Mouse (Mus musculus): Measurements from ENCODE around the gene Atp2c1. TPM values are rescaled to one million over a fixed set of nuclear protein-coding genes. Genes with fewer than 3 reads are reported as not detected.

The Atp2c1 gene
- polyA plus RNA-seq, 1 experiment from 2014 or later: 65.8 TPM

GRCm38 (mm10) chr9:105376954-105377530, 150.1 kb downstream of the Atp2c1 start:
- H3K9me3 ChIP-seq: no peaks in the 10 kb centered on the region
- no peak overlapping the region for H3K4me3 ChIP-seq
- H3K27me3 ChIP-seq (ENCODE audit: insufficient read depth, poor library complexity, severe bottlenecking): no peaks in the 10 kb centered on the region
- peak; percentile 66 for DNase-seq (ENCODE audit: low spot score)
- 72% methylated on average over 7 of the region's 7 CpGs for WGBS
- no peak overlapping the region for H3K27ac ChIP-seq
- H3K36me3 ChIP-seq: no peaks in the 10 kb centered on the region
- no peaks in the 10 kb centered on the region for H3K4me1 ChIP-seq

DNA sequence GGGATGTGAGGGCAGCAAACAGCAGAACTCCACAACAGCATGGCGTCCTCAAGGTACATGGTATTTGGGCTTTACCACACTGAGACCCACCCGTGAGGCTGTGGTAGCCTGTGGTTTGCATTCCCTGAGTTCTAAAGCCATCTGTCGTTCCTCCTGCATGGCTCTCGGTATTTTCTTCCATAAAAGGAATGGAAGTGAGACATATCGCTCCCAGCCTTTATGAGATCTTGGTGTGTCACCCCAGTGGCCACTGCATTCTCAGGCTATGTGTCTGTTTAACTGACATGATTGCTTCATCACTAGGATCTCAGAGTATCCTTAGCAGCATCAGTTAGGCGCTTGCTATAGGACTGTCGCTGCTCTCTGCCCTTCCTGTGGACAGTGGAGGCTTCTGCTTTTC, 150.7 kb downstream of the Atp2c1 start:
- no peaks in the 10 kb centered on the region for H3K9me3 ChIP-seq
- H3K36me3 ChIP-seq: no peaks in the 10 kb centered on the region
- H3K27me3 ChIP-seq (ENCODE audit: insufficient read depth, poor library complexity, severe bottlenecking): no peaks in the 10 kb centered on the region
- H3K4me1 ChIP-seq: no peaks in the 10 kb centered on the region
- H3K27ac ChIP-seq: no peak overlapping the region
- no peak for DNase-seq (ENCODE audit: low spot score)
- 69% methylated on average over 7 of the region's 7 CpGs for WGBS
- H3K4me3 ChIP-seq: no peak overlapping the region

DNA sequence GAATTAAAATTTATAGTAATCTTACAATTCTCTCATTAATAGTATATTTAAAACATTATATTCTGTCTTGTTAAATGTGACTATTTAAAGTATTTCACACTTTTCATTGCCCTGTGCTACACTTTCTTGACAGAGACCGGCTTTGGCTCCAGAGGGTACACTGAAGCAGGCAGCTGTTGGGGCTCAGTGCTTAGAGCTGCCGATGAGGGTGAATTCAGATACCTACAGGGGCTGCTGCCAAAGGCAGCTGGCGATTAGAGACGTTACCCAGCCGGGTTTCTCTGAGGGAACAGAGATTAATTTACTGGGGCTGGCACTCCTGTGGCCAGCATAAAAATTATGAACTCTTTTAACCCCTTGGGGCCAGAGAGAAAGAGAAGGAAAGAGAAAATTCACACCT, 152.8 kb downstream of the Atp2c1 start:
- WGBS: 69% methylated on average over 5 of the region's 5 CpGs

DNA sequence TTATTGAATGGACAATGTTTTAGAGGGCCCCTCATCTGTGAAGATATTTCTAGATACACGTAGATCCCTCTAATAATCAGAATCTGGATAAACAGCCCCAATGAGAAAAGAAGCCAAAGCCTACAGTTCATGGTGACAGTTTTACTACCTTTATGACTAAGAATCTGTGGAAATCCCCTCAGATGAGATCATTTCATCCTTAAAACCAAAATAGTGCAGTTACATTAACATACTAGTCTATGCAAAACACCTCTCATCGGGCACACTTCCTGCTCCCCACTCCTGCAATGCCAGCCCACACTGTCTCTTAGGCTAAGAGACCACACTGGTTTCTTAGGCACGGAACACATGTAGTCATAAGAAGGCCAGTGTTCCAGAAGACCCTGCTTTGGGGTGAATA, 158.5 kb downstream of the Atp2c1 start:
- H3K36me3 ChIP-seq: no peaks in the 10 kb centered on the region
- no peak for DNase-seq (ENCODE audit: low spot score)
- no peak overlapping the region for H3K27ac ChIP-seq
- no peaks in the 10 kb centered on the region for H3K9me3 ChIP-seq
- H3K4me3 ChIP-seq: no peak overlapping the region
- H3K27me3 ChIP-seq (ENCODE audit: insufficient read depth, poor library complexity, severe bottlenecking): no peaks in the 10 kb centered on the region
- no peaks in the 10 kb centered on the region for H3K4me1 ChIP-seq
- WGBS: 87% methylated on average over 3 of the region's 3 CpGs

More for the DNA sequence above, 152.8 kb downstream of the Atp2c1 start:
- Histone ChIP-seq H3K4me3 (no peak overlapping the region), H3K4me1 (no peaks in the 10 kb centered on the region), H3K27ac (no peak overlapping the region), H3K27me3 (ENCODE audit: insufficient read depth, poor library complexity, severe bottlenecking) (no peaks in the 10 kb centered on the region), H3K36me3 (no peaks in the 10 kb centered on the region), H3K9me3 (no peaks in the 10 kb centered on the region)
- DNase-seq (ENCODE audit: low spot score): peak; percentile 59

DNA sequence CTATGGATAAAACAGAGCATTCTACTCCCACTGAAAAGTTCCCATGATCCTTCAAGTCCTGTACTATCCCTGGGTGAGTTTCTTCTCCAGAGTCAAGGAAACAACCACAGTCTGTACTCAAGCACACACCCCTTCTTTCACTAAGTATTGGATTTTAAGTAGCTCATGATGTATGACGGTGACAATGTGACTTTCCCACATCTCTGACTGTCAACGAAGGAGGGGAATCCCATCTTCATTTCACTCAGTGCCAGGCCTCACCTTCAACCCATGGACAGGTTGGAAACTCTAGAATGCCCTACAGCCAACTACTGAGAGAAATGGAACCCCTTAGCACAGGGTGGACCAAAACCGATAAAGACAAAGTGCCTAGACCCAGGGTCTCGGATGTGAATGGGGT, 160.9 kb downstream of the Atp2c1 start:
- no peaks in the 10 kb centered on the region for H3K36me3 ChIP-seq
- H3K4me3 ChIP-seq: no peak overlapping the region
- H3K27ac ChIP-seq: no peak overlapping the region
- H3K9me3 ChIP-seq: no peaks in the 10 kb centered on the region
- DNase-seq (ENCODE audit: low spot score): no peak
- H3K4me1 ChIP-seq: no peaks in the 10 kb centered on the region
- 84% methylated on average over 4 of the region's 4 CpGs for WGBS
- H3K27me3 ChIP-seq (ENCODE audit: insufficient read depth, poor library complexity, severe bottlenecking): no peaks in the 10 kb centered on the region

GRCm38 (mm10) chr9:105363520-105364231, 163.4 kb downstream of the Atp2c1 start:
- no peaks in the 10 kb centered on the region for H3K9me3 ChIP-seq
- WGBS: 82% methylated on average over 5 of the region's 5 CpGs
- no peak for DNase-seq (ENCODE audit: low spot score)
- H3K36me3 ChIP-seq: no peaks in the 10 kb centered on the region
- H3K4me1 ChIP-seq: no peaks in the 10 kb centered on the region
- H3K27ac ChIP-seq: no peak overlapping the region
- H3K27me3 ChIP-seq (ENCODE audit: insufficient read depth, poor library complexity, severe bottlenecking): no peaks in the 10 kb centered on the region
- H3K4me3 ChIP-seq: no peak overlapping the region

- no peaks in the 10 kb centered on the region for H3K36me3 ChIP-seq
- no peak overlapping the region for H3K27ac ChIP-seq
- H3K4me1 ChIP-seq: no peaks in the 10 kb centered on the region
- WGBS: 78% methylated on average over 2 of the region's 2 CpGs
- no peak overlapping the region for H3K4me3 ChIP-seq
- no peak for DNase-seq (ENCODE audit: low spot score)
- H3K9me3 ChIP-seq: no peaks in the 10 kb centered on the region
- no peaks in the 10 kb centered on the region for H3K27me3 ChIP-seq (ENCODE audit: insufficient read depth, poor library complexity, severe bottlenecking)
These were observed 164.9 kb downstream of the Atp2c1 start for GRCm38 (mm10) chr9:105362181-105362580.

Other genes with a start within 250 kb of the Atp2c1 start
- 13.7 and 16.1 TPM in 2 replicates for gene Aste1, start 131.9 kb downstream of the Atp2c1 start, polyA plus RNA-seq (2016; fragmentation: Nextera tagmentation; extraction: Ambion mirVana)
- gene Nek11, start 131.8 kb downstream of the Atp2c1 start, polyA plus RNA-seq (2016; fragmentation: Nextera tagmentation; extraction: Ambion mirVana): 0.14 and 0.27 TPM in 2 replicates
- gene Pik3r4, start 115.7 kb upstream of the Atp2c1 start, polyA plus RNA-seq (2016; fragmentation: Nextera tagmentation; extraction: Ambion mirVana): 16.1 and 16.5 TPM in 2 replicates

Data from heart, embryonic 10.5 days (tissue).